Mouse (Mus musculus): ENCODE measurements at regions not wholly inside any gene's neighbourhood (a gene's known extent, or its start where the extent isn't known, plus 50 kb on each side); places are given as distances from the start of the nearest gene placed in this dataset.

DNA sequence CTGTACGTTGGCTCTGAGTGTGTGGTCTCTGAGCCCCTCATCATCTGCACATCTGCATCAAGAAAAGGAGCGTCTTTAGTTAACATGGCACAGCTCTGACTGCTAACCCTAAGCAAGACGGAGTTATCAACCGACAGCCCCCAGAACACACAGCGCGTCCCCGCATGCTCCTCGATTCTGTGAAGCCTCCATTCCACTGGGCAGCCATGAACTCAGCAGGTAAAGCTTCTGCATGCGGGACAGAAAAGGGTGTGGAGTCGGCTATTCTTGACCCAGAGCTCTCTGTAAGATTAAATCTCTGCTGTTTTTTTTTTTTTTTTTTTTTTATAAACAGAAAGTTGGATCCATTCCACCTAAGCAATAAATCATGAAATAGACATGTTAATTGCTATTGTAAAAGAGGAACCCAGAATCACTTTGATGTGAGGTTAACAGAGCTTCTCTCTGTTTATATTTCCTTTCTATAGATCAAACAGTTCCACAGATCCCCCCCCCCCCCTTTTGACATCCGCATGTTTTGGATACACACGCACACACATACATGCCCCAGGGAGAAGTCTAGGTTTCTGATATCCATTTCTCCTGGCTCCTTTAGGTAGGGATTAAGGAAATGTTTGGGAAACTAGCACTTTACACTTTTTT, 328.9 kb downstream of the Mex3b start:
- no peaks in the 10 kb centered on the region for H3K9me3 ChIP-seq (replicated peaks; ENCODE audit: insufficient read depth, low read length)
- no peak overlapping the region for H3K4me3 ChIP-seq (ENCODE audit: control insufficient read depth in 1 of 2, insufficient read depth in 1 of 2, low read depth in 2 of 2, low read length in 2 of 2)
- no peaks in the 10 kb centered on the region for H3K27me3 ChIP-seq (ENCODE audit: control insufficient read depth in 1 of 2, insufficient read depth in 2 of 2, low read length in 2 of 2)
- TF ChIP-seq MAZ (IDR thresholded peaks at IDR 0.05; ENCODE audit: low read depth, low read length): no peak
- no peak for TF ChIP-seq ETS1 (IDR thresholded peaks at IDR 0.05; ENCODE audit: low read depth, low read length)
- TF ChIP-seq JUND (IDR thresholded peaks at IDR 0.05; ENCODE audit: low read depth, low read length): no peak
- no peak for TF ChIP-seq ZNF384 (IDR thresholded peaks at IDR 0.05; ENCODE audit: low read depth, low read length)
- no peak for TF ChIP-seq POLR2AphosphoS5 (IDR thresholded peaks at IDR 0.05; ENCODE audit: borderline replicate concordance, low read depth, low read length)
- no peak for TF ChIP-seq POLR2A (IDR thresholded peaks at IDR 0.05; ENCODE audit: control insufficient read depth in 1 of 2, insufficient read depth in 1 of 2, low read depth in 1 of 2, low read length in 2 of 2, poor library complexity in 1 of 2)
- no peak for TF ChIP-seq MYC (IDR thresholded peaks at IDR 0.05; ENCODE audit: low read depth, low read length)
- no peak for TF ChIP-seq ELF1 (IDR thresholded peaks at IDR 0.05; ENCODE audit: low read depth, low read length)
- no peak overlapping the region for H3K27ac ChIP-seq (ENCODE audit: control insufficient read depth, low read depth, low read length)
- H3K9ac ChIP-seq (ENCODE audit: control insufficient read depth, low read depth, low read length, poor library complexity, severe bottlenecking): no peak overlapping the region
- H3K4me1 ChIP-seq (ENCODE audit: control insufficient read depth in 1 of 2, insufficient read depth in 2 of 2, low read length in 2 of 2): no peaks in the 10 kb centered on the region
- DNase-seq (ENCODE audit: low read depth, low spot score): no peak
- H3K36me3 ChIP-seq (ENCODE audit: control insufficient read depth in 1 of 2, insufficient read depth in 2 of 2, low read length in 2 of 2): no peaks in the 10 kb centered on the region
- no peaks in the 10 kb centered on the region for H3K79me2 ChIP-seq (ENCODE audit: control insufficient read depth, insufficient read depth, low read length, poor library complexity)

DNA sequence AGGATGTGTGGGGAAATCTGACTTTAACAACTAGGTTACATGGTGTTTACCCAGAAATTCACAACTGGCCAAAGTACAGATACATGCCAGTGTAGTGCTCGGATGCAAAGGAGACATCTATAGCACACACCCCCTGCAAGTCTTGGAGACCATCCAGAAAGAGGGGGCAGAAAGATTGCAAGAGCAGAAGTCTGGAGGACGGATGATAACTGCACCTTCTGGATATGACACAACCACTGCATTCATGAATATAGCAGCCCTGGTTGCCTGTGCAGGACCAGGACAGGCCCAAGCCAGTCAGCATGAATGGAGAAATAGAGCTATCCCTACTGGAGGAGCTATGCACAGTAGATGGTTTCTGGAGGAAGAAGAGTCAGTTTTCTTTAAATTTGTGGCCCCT, 330.4 kb downstream of the Mex3b start:
- Histone ChIP-seq H3K4me1 (ENCODE audit: control insufficient read depth in 1 of 2, insufficient read depth in 2 of 2, low read length in 2 of 2) (no peaks in the 10 kb centered on the region), H3K27me3 (ENCODE audit: control insufficient read depth in 1 of 2, insufficient read depth in 2 of 2, low read length in 2 of 2) (no peaks in the 10 kb centered on the region), H3K4me3 (ENCODE audit: control insufficient read depth in 1 of 2, insufficient read depth in 1 of 2, low read depth in 2 of 2, low read length in 2 of 2) (no peak overlapping the region), H3K27ac (ENCODE audit: control insufficient read depth, low read depth, low read length) (no peak overlapping the region), H3K9me3 (replicated peaks; ENCODE audit: insufficient read depth, low read length) (no peaks in the 10 kb centered on the region), H3K36me3 (ENCODE audit: control insufficient read depth in 1 of 2, insufficient read depth in 2 of 2, low read length in 2 of 2) (no peaks in the 10 kb centered on the region), H3K79me2 (ENCODE audit: control insufficient read depth, insufficient read depth, low read length, poor library complexity) (no peaks in the 10 kb centered on the region), H3K9ac (ENCODE audit: control insufficient read depth, low read depth, low read length, poor library complexity, severe bottlenecking) (no peak overlapping the region)
- no peak for TF ChIP-seq E2F4 (IDR thresholded peaks at IDR 0.05; ENCODE audit: borderline replicate concordance, low read depth, low read length)
- TF ChIP-seq MXI1 (IDR thresholded peaks at IDR 0.05; ENCODE audit: low read depth, low read length): no peak
- no peak for TF ChIP-seq ZKSCAN1 (IDR thresholded peaks at IDR 0.05; ENCODE audit: low read depth, low read length)
- TF ChIP-seq CHD1 (IDR thresholded peaks at IDR 0.05; ENCODE audit: low read depth, low read length): no peak
- no peak for TF ChIP-seq BHLHE40 (IDR thresholded peaks at IDR 0.05; ENCODE audit: borderline replicate concordance, low read depth, low read length)
- no peak for TF ChIP-seq USF1 (IDR thresholded peaks at IDR 0.05; ENCODE audit: low read depth, low read length)
- TF ChIP-seq RCOR1 (IDR thresholded peaks at IDR 0.05; ENCODE audit: low read depth, low read length): no peak
- no peak for TF ChIP-seq TCF12 (IDR thresholded peaks at IDR 0.05; ENCODE audit: low read depth, low read length)
- no peak for TF ChIP-seq MYC (IDR thresholded peaks at IDR 0.05; ENCODE audit: low read depth, low read length)
- peak; percentile 5 for DNase-seq (ENCODE audit: low read depth, low spot score)
